Mouse (Mus musculus): Measurements from ENCODE around the gene Aspm. TPM values are rescaled to one million over a fixed set of nuclear protein-coding genes. Genes with fewer than 3 reads are reported as not detected.

Aspm gene
- polyA plus RNA-seq, 1 experiment from 2014 or later = 3.1 TPM

Other genes with a start within 250 kb of the Aspm start
- gene Crb1, start 77.7 kb upstream of the Aspm start, polyA plus RNA-seq (2015; fragmentation: Nextera tagmentation; extraction: Ambion mirVana) = 1.4 and 1.5 TPM in 2 replicates
- 13.6 and 15.1 TPM in 2 replicates for gene Zbtb41, start 32.5 kb upstream of the Aspm start, polyA plus RNA-seq (2015; fragmentation: Nextera tagmentation; extraction: Ambion mirVana)
- 0.06 TPM in 1 of 2 replicates, not detected in the other for gene F13b, start 46.9 kb downstream of the Aspm start, polyA plus RNA-seq (2015; fragmentation: Nextera tagmentation; extraction: Ambion mirVana)
- not detected in 2 replicates for gene Cfhr1, start 105.5 kb downstream of the Aspm start, polyA plus RNA-seq (2015; fragmentation: Nextera tagmentation; extraction: Ambion mirVana)

All from hindbrain, embryonic 15.5 days (tissue).